Mouse (Mus musculus) CH12F3 (cell line): ENCODE results near the gene Fgd1.

ENCODE experiments used
- in situ Hi-C: fragments of 300-500 bp; cut with MboI; formaldehyde crosslinking; loops from 2 replicates; pipeline ENCODE4 v1.14.3; 2020; ENCODE audit warnings: low sequenced_read_pairs

Fgd1 gene

DNA sequence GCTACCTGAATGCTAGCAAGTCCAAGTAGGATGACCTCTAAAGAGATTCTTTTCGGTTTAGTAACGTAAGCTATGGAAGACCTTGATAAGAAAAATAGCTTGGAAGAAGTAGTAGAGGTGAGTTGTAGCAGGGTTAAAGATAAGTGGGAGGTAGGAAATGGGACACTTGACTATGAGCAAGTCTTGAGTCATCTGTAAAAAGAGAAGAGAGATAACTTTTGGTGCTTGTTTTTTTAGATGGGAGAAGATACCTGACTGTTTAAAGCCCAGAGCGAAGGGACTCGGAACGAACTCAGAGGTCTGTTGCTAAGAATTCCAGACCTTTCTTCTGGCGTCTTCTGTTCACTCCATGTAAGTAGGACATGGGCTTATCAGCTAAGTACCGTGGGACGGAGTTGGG, at the start of gene Fgd1:
Fgd1 (plus strand) TSS at position 301 of the 400 bp plus-strand sequence.
- in situ Hi-C loops, result no loop called here

DNA sequence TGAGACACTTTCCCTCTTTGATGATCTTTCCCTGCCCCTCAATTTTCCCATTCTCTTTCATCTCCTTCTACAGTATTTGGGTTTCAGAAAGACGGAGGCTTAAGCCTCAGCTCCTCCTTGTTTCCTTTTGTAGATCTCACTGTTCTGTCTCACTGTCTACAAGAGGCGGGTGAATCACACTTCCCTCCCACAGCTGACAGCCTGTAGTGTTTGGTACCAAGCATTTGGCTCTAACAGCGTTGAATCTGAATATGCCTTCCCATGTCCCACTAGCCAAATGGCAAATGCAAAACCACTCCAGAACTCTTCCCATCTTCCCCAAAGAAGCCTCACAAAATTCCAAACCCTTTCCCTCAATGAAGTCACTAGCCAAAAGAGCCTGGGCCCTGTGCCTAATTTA, 49.2 kb upstream of the Fgd1 start:
- in situ Hi-C loops, result no loop called here

DNA sequence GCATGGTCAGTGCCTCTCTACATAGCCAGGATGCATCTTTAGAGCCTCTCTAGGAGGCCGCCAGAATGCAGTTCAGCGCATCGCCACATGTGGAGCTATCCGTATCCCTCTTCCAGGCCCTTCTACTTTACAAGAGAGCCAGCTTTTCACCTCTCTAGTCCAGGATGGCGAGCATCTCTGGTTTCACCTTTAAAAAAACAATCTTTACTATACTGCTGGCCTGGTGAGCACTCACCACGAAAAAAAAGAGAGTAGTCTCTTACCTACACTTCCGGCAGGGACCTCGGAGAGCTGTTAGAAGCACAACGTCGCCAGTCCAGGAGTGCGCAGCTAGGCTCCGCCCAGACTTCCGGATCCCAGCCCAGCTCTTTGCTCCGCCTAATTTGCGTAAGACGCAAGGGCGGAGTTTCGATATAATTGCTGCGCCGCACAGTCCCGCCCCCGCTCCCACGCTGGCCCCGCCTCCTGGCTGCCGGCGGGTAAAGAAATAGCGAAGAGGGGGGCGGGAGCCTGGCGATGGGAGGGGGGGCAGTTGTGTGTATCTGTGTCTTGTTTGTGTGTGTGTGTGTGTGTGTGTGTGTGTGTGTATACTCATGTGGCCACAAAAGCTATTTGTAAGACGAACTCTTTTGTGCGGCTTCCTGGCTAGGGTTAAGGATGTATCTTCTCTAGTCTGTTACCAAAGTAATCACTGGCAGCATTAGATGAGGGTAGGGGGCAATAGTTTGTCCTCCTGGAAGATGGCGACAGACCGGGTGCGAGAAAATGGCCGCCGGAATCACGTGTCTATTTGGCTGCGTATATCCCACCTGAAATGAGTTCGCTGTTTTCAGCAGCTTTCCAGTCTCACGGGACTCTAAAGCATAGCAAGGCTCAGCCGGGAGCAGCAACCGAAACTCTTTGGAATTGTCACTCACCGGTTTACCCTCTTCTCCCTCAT, 28.7 kb upstream of the Fgd1 start, which contains the start of gene Gnl3l:
Gnl3l (minus strand) TSS at position 385 of the 940 bp plus-strand sequence.
- in situ Hi-C loops, result no loop called here

DNA sequence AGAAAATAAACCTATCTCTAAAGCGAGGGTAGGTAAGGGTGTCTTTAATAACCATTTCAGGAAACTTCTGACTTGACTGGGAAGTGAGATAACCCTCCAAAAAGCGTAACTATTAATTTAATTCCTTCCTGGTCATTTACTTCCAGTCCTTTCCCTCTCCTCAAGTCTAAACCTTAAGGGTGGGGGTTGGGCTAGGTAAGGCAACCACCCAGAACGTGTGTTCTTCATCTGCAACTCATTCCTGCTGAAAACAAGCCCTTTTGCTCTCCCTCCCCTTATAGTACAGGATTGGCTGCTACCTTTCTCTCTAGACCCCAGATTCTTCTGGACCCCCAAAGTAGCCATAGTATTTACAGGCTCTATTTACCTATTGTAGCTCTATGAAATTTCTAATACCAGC, 28.1 kb upstream of the Fgd1 start:
- in situ Hi-C loops, result no loop called here

DNA sequence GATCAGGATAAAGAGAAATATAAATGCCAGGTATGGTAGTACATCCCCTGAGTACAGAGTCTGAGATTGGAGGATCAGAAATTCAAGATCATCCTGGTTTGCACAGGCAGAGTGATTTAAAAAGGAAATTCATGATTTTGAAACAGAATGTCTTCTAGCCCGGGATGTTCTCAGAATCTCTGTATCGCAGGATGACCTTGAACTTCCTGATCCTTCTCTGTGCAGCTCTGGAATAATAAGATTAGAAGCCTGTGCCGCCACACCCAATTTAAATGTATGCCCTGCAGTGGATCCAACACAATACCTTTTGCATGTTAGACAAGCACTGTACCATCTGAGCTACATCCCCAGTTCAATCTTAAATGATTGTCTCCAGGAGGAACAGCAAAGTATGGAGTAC, 27.2 kb upstream of the Fgd1 start:
- in situ Hi-C loops, result no loop called here

DNA sequence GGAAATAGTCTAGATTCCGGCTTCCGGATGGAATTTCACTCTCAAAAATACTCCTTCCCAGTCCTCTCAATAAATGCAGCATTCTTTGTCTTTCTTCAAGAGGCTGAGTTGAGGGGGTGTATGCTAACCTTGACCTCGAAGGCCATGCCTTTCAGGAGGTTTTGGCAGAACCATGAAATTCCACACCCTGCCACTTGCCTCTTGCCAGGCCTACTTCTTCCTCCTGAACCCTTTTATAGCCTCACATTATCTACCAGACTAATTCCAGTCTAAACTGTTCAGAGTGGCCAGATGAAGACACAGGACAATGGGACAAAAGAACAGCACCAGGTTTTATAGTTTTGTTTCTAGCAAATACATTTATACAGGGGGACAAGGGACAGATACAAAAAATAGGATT, 14.6 kb upstream of the Fgd1 start:
- in situ Hi-C loops, result no loop called here

DNA sequence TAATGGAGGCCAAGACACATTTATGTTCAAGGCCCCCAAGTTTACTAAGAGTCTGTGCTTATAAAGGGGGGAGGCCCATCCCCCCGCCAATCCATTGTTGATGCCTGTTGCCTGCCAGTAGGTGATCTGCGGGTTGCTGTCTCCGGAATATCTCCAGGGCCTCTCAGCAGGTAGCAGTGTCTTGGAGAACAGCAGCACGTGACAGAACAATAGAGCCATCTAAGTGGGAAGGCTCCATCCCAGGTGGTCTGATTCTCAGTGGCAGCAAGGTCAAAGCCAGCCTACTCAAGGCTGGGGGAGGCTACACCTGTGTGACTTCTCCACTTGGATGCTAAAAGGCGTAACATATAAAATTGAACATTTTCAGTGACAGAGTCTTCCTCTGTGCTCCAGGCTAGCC, 4.7 kb upstream of the Fgd1 start:
- in situ Hi-C loops, result no loop called here

DNA sequence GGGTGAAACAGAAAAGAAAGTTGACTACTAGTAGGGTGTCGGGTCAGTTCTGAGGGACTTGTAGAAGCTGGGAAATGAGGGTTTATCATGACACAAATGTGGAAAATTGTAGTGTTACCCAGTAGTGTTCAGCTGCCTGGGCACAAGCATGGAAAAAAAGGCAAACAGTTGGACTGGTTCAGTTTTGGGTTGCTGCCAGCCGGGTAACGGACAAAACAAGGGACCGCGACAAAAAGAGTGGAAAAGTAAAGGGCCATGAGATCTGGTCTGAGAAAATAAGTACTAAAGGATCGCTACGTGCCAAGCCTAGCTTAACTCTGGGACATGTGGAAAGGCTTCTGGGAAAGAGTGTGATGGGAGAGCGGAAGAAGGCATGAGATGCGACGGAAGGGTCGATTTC, 371 bp downstream of the Fgd1 start:
- in situ Hi-C loops, result no loop called here

DNA sequence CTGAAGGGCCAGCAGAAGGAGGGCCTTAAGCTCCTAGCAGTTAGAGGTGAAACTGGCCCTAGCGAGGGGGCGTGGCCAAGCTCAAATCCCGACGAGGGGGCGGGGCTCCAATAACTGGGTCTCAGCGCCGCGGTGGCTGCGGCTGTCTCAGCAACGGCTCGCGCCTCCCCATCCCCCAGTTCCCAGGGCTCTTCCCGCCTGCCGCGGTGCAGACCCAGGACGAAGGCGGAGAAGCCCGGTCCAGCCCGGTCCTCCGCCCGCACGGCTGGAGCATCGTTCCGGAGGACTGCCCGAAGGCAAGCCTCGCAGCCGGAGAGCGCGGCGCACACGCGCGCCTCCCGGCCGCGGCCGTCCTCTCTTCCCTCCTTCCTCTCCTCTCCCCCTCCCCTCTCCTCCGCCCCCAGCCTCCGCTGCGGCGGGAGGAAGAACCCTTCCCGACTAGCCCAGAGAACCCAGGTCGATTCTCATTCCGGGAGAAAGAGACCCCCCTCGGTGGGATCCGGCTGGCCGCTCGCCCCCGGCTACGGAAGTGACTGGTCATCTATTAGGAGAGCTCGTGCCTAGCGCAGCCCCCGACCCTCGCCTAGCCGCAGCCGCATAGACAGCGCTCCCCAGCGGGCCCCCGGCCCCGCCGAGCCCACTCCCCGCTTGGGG, 954 bp downstream of the Fgd1 start:
- in situ Hi-C loops, result no loop called here

DNA sequence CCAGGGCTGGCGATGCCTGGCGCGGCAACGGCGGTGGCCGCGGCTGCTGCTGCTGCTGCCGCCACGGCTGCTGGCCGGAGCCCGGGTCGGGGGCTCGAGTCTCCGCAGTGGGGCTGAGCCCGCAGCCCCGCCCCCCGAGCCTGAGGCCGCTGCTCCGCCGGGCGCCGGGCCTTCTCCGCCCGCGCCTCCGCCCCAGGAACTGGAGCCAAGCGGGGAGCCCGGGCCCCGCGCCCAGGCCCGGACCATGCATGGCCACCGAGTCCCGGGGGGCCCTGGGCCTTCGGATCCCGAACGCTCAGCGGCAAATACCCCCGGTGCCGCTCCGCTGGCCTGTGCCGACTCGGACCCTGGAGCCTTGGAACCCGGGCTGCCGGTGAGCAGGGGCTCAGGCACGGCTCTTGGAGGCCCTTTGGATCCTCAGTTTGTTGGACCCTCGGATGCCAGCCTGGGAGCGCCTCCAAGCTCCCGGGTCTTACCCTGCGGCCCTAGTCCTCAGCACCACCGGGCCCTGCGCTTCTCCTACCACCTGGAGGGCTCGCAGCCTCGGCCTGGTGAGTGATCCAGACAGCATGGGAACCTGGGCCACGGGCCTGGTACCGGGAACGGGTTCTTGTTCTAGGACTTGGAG, 1.6 kb downstream of the Fgd1 start:
- in situ Hi-C loops, result no loop called here

DNA sequence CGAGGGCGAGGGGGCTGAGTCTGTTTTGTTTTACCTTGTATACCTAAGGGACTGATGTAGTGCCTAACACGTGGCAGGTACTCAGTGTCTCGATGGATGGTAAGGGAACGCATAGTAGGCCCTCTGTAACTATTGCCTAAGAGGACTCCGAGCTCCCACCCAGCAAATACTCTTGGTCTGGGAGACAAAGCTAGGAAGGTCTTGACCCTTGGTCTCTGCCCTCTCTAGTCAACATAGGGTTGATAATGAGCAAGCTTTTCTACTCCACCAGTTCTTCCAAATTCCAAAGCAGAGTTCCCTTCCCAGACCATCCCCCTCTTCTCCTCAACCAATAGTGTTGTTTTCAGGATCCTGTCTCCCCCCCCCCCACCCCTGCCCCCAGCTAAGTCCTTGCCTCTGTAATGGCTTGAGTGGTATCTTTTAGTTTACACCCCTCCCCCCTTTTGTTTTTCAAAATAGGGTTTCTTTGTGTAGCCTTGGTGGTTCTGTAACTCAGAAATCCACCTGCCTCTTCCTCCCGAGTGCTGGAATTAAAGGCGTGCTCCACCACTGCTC, 3.8 kb downstream of the Fgd1 start:
- in situ Hi-C loops, result no loop called here

DNA sequence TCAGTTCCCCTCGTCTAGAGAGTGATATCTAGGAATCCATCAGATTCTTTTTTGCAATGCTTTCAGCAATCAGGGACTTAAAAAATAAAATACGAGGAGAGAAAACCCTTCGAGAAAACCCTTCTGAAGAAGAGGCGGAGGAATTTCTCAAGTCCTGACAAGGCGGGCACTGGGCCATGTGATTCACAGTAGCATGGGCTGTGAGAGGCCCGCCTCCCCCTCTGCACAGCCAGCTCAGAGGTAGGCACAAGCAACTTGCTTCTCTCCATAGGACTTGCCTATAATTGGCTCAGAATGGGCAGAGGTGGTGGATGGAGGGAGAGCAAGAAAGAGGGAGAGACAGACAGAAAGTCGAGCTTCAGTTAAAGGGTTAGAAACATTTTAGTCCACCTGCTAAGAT, 4.4 kb downstream of the Fgd1 start:
- in situ Hi-C loops, result no loop called here

DNA sequence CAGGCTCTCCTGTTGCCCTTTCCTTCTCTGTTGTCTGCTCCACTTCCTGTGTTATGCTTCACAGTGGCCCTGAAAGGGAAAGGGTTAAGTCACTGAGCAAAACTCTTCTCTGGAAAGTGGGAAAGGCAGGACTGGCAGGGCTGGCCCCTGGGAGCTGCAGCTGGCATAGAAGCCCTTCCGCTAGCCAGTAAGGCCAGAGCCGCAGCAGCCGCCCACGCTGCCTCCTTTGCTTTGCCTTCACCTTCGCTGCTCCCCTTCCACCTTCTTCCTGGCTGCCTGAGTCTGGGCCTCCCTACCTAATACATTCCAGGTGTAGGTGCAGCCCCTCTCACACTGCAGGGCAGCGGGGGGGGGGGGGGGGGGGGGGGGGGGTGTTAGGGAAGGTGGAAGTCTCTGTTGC, 8.5 kb downstream of the Fgd1 start:
- in situ Hi-C loops, result no loop called here

DNA sequence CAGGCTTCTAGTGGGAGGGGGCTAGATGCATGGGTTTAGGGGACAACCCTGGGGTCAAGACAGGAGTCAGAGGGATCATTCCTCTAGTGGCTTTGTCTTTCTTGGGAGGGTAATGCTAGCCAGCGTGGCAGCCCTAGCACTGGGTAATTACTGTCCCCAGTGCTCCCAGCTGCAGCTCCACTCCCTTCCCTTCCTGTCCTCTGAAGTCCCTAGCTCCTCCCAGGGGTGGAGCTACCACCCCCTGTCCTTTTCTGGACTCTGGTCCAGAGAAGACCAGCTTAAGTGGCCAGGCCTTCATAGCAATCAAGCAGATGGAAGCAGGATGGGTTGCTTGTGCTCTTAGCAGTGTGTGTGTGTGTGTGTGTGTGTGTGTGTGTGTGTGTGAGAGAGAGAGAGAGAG, 9.6 kb downstream of the Fgd1 start:
- in situ Hi-C loops, result no loop called here

DNA sequence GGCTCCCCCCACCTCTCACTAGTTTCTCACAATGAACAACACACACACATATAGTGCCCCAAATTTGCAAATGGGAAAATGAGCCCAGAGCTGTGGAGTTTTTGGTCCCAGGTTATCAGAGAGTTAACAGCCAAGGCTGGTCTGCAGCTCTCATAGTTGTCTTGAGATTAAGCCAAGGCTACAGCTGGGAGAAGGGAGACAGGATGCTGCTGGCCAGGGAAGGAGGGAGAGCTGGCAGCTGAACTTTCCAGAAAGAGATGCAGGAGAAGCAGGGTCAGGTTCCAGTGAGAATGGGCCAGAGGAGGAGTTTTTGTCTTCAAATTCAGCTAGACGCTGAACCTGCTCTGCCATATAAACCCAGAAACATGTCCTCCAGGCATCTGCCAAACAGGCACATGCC, 13.4 kb downstream of the Fgd1 start:
- in situ Hi-C loops, result no loop called here

DNA sequence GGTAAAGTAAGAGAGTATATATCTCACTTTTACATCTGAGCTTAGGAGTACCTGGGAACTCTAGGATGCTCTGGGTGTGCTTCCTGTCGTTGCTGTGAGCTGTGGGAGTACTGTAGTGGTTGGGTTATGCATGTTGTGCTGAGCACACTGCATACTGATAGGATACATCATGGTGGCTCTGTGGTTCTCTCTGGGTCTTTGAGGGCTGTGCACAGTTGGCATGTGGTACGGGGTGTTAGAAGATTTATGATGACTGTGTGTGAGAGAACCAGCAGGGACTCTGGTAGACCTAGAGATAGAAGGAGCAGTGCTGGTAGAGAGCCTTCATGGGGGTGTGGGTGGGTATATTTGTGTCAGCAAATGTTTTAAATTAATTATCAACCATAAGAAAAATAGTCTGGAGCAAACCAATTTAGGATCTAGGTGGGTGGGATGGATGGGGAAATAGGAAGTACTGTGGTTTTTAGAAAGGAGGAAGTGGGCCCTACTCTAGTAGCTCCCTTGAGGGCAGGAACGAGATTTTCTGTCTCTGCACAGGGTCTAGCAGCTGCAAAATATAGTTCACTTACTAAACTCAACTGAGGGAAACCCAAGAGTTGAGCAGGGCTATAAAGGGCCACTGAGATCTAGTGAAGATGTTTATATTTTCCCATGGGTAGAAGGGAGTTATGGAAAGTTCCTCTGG, 15.8 kb downstream of the Fgd1 start:
- in situ Hi-C loops, result no loop called here

DNA sequence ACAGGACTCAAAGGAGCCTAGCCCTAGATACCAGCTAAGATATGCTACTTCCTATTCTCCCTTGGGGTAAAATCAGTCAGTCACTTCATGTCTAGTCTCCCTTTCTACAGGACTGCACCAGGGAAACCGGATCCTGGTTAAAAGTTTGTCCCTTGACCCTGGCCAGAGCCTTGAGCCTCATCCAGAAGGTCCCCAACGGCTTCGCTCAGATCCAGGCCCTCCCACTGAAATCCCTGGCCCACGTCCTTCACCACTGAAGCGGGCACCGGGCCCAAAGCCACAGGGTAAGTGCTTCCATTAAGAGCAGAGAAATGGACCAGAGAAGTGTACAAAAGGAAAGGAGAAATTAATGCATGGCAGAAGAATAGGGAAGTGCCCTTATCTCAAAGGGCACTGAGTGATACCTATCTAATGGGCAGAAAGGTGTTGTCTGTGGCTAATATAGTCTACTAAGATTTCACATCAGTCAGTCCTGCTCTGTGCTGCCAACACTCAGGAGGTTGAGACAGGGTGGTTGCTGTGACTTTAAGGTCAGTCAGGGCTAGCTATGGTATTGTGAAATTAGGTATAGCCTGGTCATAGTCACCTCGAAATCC, 20.2 kb downstream of the Fgd1 start:
- in situ Hi-C loops, result no loop called here

DNA sequence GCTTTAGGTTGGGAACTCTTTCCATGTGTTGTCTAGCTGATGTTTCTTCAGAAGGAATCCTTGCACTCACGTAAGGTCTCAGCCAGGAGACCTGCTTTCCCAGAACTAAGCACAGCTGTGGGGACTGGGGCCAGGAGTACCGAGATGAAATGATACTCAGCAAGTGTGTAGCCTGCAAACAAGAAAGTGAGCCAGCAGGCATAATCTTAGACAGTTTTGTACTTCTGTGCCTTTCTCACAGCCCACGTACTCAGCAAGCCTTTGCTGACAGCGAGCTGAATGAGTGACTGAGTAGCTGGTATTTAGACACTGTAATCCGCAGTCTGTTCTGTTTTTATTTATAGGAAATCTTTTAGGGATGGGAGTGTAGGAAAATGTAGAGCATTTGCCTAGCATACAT, 21.9 kb downstream of the Fgd1 start:
- in situ Hi-C loops, result no loop called here

DNA sequence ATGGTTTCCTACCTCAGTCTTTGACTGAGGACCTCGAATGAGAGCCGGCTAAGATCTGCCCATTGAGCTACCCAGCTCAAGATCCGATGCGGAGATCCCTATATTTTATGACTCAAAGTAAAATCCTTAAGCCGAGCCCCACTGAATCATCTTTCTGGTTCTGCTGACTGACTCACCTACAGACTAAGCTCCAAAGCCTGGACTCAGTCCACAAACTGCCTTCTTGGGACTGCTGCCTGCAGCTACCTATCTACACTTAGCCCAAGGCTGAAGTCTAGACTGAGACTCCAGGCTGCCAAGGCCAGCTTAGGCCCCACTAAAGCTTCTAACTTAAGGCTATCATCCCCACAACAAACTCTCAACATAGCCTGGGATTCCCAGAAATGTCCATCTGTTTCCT, 30.1 kb downstream of the Fgd1 start:
- in situ Hi-C loops, result no loop called here

DNA sequence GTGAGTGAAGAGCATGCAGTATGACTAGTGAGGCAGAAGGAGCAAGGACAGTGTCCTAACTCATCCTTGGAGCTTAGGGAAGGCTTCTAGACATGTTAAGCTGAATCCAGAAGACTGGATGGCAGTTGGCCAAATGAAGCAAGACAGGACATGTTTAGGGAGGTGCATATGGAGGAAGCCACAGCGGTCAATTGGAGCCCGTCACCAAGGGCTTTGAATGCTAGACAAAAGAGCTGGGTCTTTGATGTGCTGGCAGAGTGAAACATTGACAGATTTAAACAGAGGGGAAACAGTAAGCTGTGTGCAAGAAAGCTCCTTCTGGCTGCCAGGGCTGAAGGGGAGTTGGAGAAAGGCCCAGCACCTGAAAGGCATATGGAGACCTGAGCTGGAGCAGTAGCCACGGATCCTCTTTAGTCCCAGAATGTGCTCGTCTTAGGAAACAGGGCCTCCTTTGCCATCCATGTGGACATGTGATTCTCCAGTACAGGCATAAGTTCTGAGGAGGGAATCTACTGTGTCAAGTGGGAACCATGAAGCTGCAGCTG, 31.1 kb downstream of the Fgd1 start:
- in situ Hi-C loops, result no loop called here
